10 mouse cellular contexts compared by ENCODE assay signal in genomic region chr6:115609121-115609520, GRCm38 (mm10). TPM values are rescaled to one million over a fixed set of nuclear protein-coding genes. Genes with fewer than 3 reads are reported as not detected.
DNase-seq lines count a peak whose midpoint lies in the region; ATAC-seq lines count a peak whose summit lies in the region.
"Had no signal": no experiment of that assay in that cellular context is flagged by ENCODE, and none has a peak within 500 bp of the region (broad histone marks: within the 10 kb centered on the region; RNA-seq: fewer than 3 reads in every experiment).

No protein-coding gene starts in this region.

- H3K9ac ChIP-seq in forebrain, embryonic 14.5 days (ENCODE audit: low read length), result no peak overlapping the region
- no peak overlapping the region for H3K9ac ChIP-seq in forebrain, embryonic 16.5 days (replicated peaks; ENCODE audit: low read depth, low read length)
- no peak overlapping the region for H3K9ac ChIP-seq in neural tube, embryonic 15.5 days (replicated peaks)
- H3K9ac ChIP-seq: liver, embryonic 13.5 days had no signal

- no peaks in the 10 kb centered on the region for H3K9me3 ChIP-seq in forebrain, embryonic 14.5 days (replicated peaks; ENCODE audit: control insufficient read depth, low read length)
- H3K9me3 ChIP-seq in forebrain, embryonic 16.5 days (ENCODE audit: control insufficient read depth, low read length), result no peaks in the 10 kb centered on the region
- H3K9me3 ChIP-seq in neural tube, embryonic 15.5 days (replicated peaks), result no peaks in the 10 kb centered on the region
- H3K9me3 ChIP-seq: liver, embryonic 13.5 days had no signal

- H3K36me3 ChIP-seq in forebrain, embryonic 14.5 days (ENCODE audit: control insufficient read depth, insufficient read depth, low read length), result peaks cover 48% of the 10 kb centered on the region
- peaks cover 12% of the 10 kb centered on the region for H3K36me3 ChIP-seq in forebrain, embryonic 16.5 days (ENCODE audit: control insufficient read depth, insufficient read depth)
- peaks cover 37% of the 10 kb centered on the region for H3K36me3 ChIP-seq in neural tube, embryonic 15.5 days

- no peaks in the 10 kb centered on the region for H3K27me3 ChIP-seq in forebrain, embryonic 14.5 days (replicated peaks; ENCODE audit: control insufficient read depth, insufficient read depth, low read length)
- no peaks in the 10 kb centered on the region for H3K27me3 ChIP-seq in forebrain, embryonic 16.5 days (replicated peaks; ENCODE audit: control insufficient read depth, insufficient read depth, low read length)
- no peaks in the 10 kb centered on the region for H3K27me3 ChIP-seq in neural tube, embryonic 15.5 days (replicated peaks)
- H3K27me3 ChIP-seq: liver, embryonic 13.5 days had no signal

- WGBS in forebrain, embryonic 14.5 days, result 72% methylated on average over 3 of the region's 3 CpGs
- 64% methylated on average over 3 of the region's 3 CpGs for WGBS in forebrain, embryonic 16.5 days
- 75% methylated on average over 3 of the region's 3 CpGs for WGBS in neural tube, embryonic 15.5 days

- no peak overlapping the region for H3K27ac ChIP-seq in forebrain, embryonic 14.5 days (ENCODE audit: low read depth, low read length)
- no peak overlapping the region for H3K27ac ChIP-seq in forebrain, embryonic 16.5 days (ENCODE audit: low read length)
- H3K27ac ChIP-seq in neural tube, embryonic 15.5 days (replicated peaks), result no peak overlapping the region
- H3K27ac ChIP-seq: liver, embryonic 13.5 days had no signal

- H3K4me2 ChIP-seq in forebrain, embryonic 14.5 days (ENCODE audit: low read length), result no peak overlapping the region
- H3K4me2 ChIP-seq in forebrain, embryonic 16.5 days (ENCODE audit: low read length), result no peak overlapping the region
- H3K4me2 ChIP-seq in neural tube, embryonic 15.5 days, result no peak overlapping the region
- H3K4me2 ChIP-seq: liver, embryonic 13.5 days had no signal

- no peak for ATAC-seq in forebrain, embryonic 14.5 days
- no peak for ATAC-seq in forebrain, embryonic 16.5 days
- no peak for ATAC-seq in neural tube, embryonic 15.5 days (ENCODE audit: low FRiP score)

- H3K4me3 ChIP-seq in forebrain, embryonic 14.5 days (ENCODE audit: low read depth, low read length), result no peak overlapping the region
- no peak overlapping the region for H3K4me3 ChIP-seq in forebrain, embryonic 16.5 days (replicated peaks; ENCODE audit: low read length)
- no peak overlapping the region for H3K4me3 ChIP-seq in neural tube, embryonic 15.5 days (replicated peaks)
- H3K4me3 ChIP-seq: liver, embryonic 13.5 days had no signal

- DNase-seq in forebrain, embryonic 14.5 days (ENCODE audit: low spot score), result peak; percentile 36
- peak; percentile 30 for DNase-seq in neural tube, embryonic 10.5 days (ENCODE audit: extremely low spot score, low spot score)
- DNase-seq in induced T-regulatory cell, adult 2 months (ENCODE audit: low read depth), result peak; percentile 64
- DNase-seq in thymus, postnatal 4 days, result peak; percentile 72
- DNase-seq in ovary, adult 18-20 months (ENCODE audit: low spot score), result no peak
- DNase-seq in urinary bladder, postnatal 14 days (ENCODE audit: low spot score), result no peak
- DNase-seq: gastrocnemius, postnatal 25 days; liver, embryonic 13.5 days had no signal

- no peaks in the 10 kb centered on the region for H3K4me1 ChIP-seq in forebrain, embryonic 14.5 days (ENCODE audit: control insufficient read depth, insufficient read depth, low read length)
- H3K4me1 ChIP-seq in forebrain, embryonic 16.5 days (replicated peaks; ENCODE audit: control insufficient read depth, insufficient read depth, low read length), result no peaks in the 10 kb centered on the region
- H3K4me1 ChIP-seq in neural tube, embryonic 15.5 days, result peaks cover 6% of the 10 kb centered on the region; the same call in 1 of the 2 replicates

RNA-seq across cellular contexts. Expression of gene Mkrn2, which starts 7.4 kb away (rescaled TPM):
- polyA plus RNA-seq in forebrain, embryonic 14.5 days (2014; fragmentation: Nextera tagmentation; extraction: Ambion mirVana), result 44.0 and 47.2 TPM in 2 replicates
- 42.7 and 45.6 TPM in 2 replicates for polyA plus RNA-seq in forebrain, embryonic 16.5 days (2015; fragmentation: Nextera tagmentation; extraction: Ambion mirVana)
- 34.4 and 37.7 TPM in 2 replicates for polyA plus RNA-seq in neural tube, embryonic 15.5 days (2015; fragmentation: Nextera tagmentation; extraction: Ambion mirVana)

RNA-seq across cellular contexts. Expression of gene Mkrn2os, which starts 16.7 kb away (rescaled TPM):
- polyA plus RNA-seq in forebrain, embryonic 14.5 days (2014; fragmentation: Nextera tagmentation; extraction: Ambion mirVana), result 0.14 and 0.30 TPM in 2 replicates
- 0.47 and 0.67 TPM in 2 replicates for polyA plus RNA-seq in forebrain, embryonic 16.5 days (2015; fragmentation: Nextera tagmentation; extraction: Ambion mirVana)
- 0.37 and 2.4 TPM in 2 replicates for polyA plus RNA-seq in neural tube, embryonic 15.5 days (2015; fragmentation: Nextera tagmentation; extraction: Ambion mirVana)

Comparison
In these comparisons a context has a peak if more than half of its experiments do, and no peak if none do; other contexts are left out.
1. DNase-seq: peak in forebrain, embryonic 14.5 days (single experiment), neural tube, embryonic 10.5 days (single experiment), induced T-regulatory cell, adult 2 months (single experiment) and thymus, postnatal 4 days (single experiment); none in ovary, adult 18-20 months (single experiment) and urinary bladder, postnatal 14 days (single experiment).